Mouse (Mus musculus) megakaryocyte, embryonic 14.5 days (primary cell): ENCODE results near the gene Celf2.

ENCODE experiments used
- FLI1 ChIP-seq: IDR thresholded peaks from 2 replicates; pipeline ENCODE4 v1.6.1; 2012; ENCODE audit warnings: low read length, inconsistent platforms, mixed read lengths
- GATA1 ChIP-seq: IDR thresholded peaks from 3 replicates; pipeline ENCODE4 v1.6.1; 2012; ENCODE audit warnings: mixed read lengths, low read length, inconsistent platforms, borderline replicate concordance

- TF ChIP-seq GATA1 (no peak), FLI1 (no peak)
Measured at GRCm38 (mm10) chr2:7287434-7287833, 221.9 kb downstream of the Celf2 start.
